Mouse (Mus musculus) C2C12 (cell line): ENCODE data around the gene Tsen54.

Experiments used
- CEBPB ChIP-seq: IDR thresholded peaks from one replicate; pipeline ENCODE4 v1.6.1; 2011; ENCODE audit warnings: low read depth, mild to moderate bottlenecking, control low read depth, moderate library complexity
- CTCF ChIP-seq: IDR thresholded peaks from one replicate; pipeline ENCODE4 v1.5.1; 2011; ENCODE audit not compliant: control insufficient read depth, insufficient read depth, insufficient read length
- MYOD1 ChIP-seq: IDR thresholded peaks from one replicate; pipeline ENCODE4 v1.6.1; 2011; ENCODE audit warnings: low read depth; ENCODE audit not compliant: control insufficient read depth, insufficient read length
- MYOG ChIP-seq: IDR thresholded peaks from one replicate; pipeline ENCODE4 v1.6.1; 2011; ENCODE audit not compliant: control insufficient read depth, insufficient read length; ENCODE audit errors: extremely low read depth
- USF1 ChIP-seq: IDR thresholded peaks from one replicate; pipeline ENCODE4 v1.6.1; 2011; ENCODE audit warnings: low read depth, mild to moderate bottlenecking, control low read depth, moderate library complexity

DNA sequence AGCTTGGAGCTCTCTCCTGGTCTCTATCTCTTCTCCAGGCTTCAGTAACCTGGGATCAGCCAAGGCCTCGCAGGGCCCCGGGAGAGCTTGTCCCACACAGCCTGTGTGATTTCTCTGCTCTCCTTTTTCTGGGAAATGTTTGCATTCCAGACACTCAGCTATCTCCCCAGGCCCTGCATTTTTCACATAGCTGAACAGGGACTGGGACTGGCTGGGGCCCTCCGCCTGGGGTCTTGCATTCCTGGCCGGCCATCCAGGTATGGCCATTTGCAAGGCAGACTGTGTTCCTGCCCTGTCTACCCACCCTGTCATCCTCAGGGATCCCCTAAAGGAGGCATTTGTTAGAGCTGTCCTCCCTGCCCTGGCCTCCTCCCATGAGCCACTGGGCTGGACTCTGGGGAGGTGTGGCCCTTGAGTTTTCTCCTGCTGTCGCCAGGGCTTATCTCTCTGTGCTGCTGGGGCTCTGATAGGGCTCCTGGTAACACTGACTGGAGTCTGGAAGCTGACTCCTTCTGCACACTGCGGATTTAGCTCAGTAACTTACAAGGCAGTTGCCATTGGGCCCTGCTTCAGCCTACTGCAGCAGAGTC is 27.5 kb downstream of the Tsen54 start:
- TF ChIP-seq CTCF (no peak), USF1 (no peak), MYOG (no peak), CEBPB (no peak), MYOD1 (no peak)
